In the genomic region with DNA sequence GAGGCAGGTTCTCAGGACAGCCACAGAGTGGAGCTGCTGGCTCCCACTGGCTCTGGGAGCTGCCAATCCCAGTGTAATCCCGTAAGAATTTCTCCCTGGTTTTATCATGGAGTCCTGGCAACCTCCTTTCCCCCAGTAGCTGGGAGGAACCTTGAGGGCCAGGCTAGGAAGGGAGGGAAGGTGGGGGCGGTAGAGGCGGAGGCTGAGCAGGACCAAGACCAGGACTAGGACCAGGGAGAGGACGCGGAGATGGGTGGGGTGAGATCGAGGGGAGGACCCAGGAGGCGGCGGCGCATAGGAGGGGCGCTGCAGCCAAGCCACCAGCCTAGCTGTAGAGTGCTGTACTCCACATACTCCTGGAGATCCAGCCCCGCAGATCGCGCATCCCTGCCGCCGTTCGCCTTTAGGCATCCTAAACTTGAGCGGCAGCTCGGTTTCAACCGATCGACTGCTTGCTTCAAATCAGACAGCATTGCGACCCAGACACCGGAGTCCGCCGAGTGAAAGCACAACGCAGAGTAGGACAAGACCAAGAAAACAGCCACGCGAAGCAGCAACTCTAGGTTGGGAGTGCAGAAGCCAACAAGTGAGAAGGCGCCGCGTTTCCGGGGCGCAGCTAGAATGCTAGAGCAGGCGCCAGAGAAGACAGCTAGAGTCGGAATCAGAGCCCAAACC, we compare ENCODE assay signal across 8 mouse cellular contexts.
A peak's percentile ranks its signal among the peaks of the same experiment; 100 is the strongest.
DNase-seq lines count a peak whose midpoint lies in the region; ATAC-seq and TF ChIP-seq lines count a peak whose summit lies in the region.
"Not testable (repeated sequence)": the region's sequence is repeated elsewhere in the genome, so short reads cannot be mapped to it uniquely, and the experiment has no call there.

No protein-coding gene starts in this region.

- peak overlapping the region; percentile 54 for H3K9ac ChIP-seq in hindbrain, embryonic 15.5 days

- not testable (repeated sequence) for H3K4me1 ChIP-seq in hindbrain, embryonic 15.5 days (replicated peaks); lung, adult 2 months (ENCODE audit: control insufficient read depth, insufficient read depth, low read length); olfactory bulb, adult 2 months (ENCODE audit: control insufficient read depth, insufficient read depth, low read length)

- H3K4me2 ChIP-seq in hindbrain, embryonic 15.5 days, result peak overlapping the region; percentile 79

- peak overlapping the region; percentile 79 for H3K27ac ChIP-seq in hindbrain, embryonic 15.5 days (replicated peaks)
- not testable (repeated sequence) for H3K27ac ChIP-seq in olfactory bulb, adult 2 months (ENCODE audit: insufficient read depth, low read depth, low read length)

- not testable (repeated sequence) for H3K27me3 ChIP-seq in hindbrain, embryonic 15.5 days

- ATAC-seq in hindbrain, embryonic 15.5 days (ENCODE audit: low FRiP score, low read depth), result peak; percentile 97

- peak; percentile 76 for DNase-seq in adrenal gland, adult 8-10 months
- DNase-seq in embryo, embryonic 9.5 days (ENCODE audit: extremely low spot score), result peak; percentile 84
- DNase-seq in gastrocnemius, postnatal 14 days, result peak; percentile 84
- peak; percentile 79 to 86 for DNase-seq in layer of hippocampus, postnatal 14 days (ENCODE audit: low spot score in 2 of 2)
- peak; percentile 43 for DNase-seq in lung, adult 2 months
- DNase-seq in urinary bladder, postnatal 10 days (ENCODE audit: low spot score), result peak; percentile 34

- H3K4me3 ChIP-seq in hindbrain, embryonic 15.5 days, result peak overlapping the region; percentile 66
- H3K4me3 ChIP-seq in lung, adult 2 months (replicated peaks; ENCODE audit: extremely low read depth, low read depth, low read length), result peak overlapping the region; percentile 61
- peak overlapping the region; percentile 55 for H3K4me3 ChIP-seq in olfactory bulb, adult 2 months (ENCODE audit: insufficient read depth, low read depth, low read length)

- under 1% methylated on average over 33 of the region's 34 CpGs for WGBS in hindbrain, embryonic 15.5 days
- under 1% methylated on average over 34 of the region's 34 CpGs for WGBS in lung, adult 2 months
- WGBS in olfactory bulb, adult 2 months, result under 1% methylated on average over 33 of the region's 34 CpGs

- TF ChIP-seq POLR2A in lung, adult 2 months (IDR thresholded peaks at IDR 0.05; ENCODE audit: borderline replicate concordance, extremely low read depth, low read depth, low read length), result peak; percentile 56; the same call in 1 of the 2 replicates
- TF ChIP-seq POLR2A in olfactory bulb, adult 2 months (IDR thresholded peaks at IDR 0.05; ENCODE audit: insufficient read depth, low read depth, low read length), result not testable (repeated sequence)

- not testable (repeated sequence) for H3K36me3 ChIP-seq in hindbrain, embryonic 15.5 days

- intact Hi-C loops in gastrocnemius, postnatal 14 days (cut with DNase I; ENCODE audit: low total_unique reads), result not testable (repeated sequence)

- not testable (repeated sequence) for TF ChIP-seq CTCF in lung, adult 2 months (IDR thresholded peaks at IDR 0.05; ENCODE audit: insufficient read depth, low read length); olfactory bulb, adult 2 months (IDR thresholded peaks at IDR 0.05; ENCODE audit: insufficient read depth, low read depth, low read length)

- H3K9me3 ChIP-seq in hindbrain, embryonic 15.5 days, result not testable (repeated sequence)

Comparison
In these comparisons a context has a peak if more than half of its experiments do, and no peak if none do; other contexts are left out.
1. DNase-seq: peak in every context shown above with its lines; median percentile 84 in embryo, embryonic 9.5 days; 84 in gastrocnemius, postnatal 14 days; 82 in layer of hippocampus, postnatal 14 days; 76 in adrenal gland, adult 8-10 months; 43 in lung, adult 2 months; 34 in urinary bladder, postnatal 10 days.